Mouse (Mus musculus): ENCODE data around the gene Scn4b. TPM values are rescaled to one million over a fixed set of nuclear protein-coding genes. Genes with fewer than 3 reads are reported as not detected.

Scn4b gene
- 1.3 TPM for polyA plus RNA-seq (2015; fragmentation: Illumina TruSeq; extraction: RNeasy Lipid Tissue Mini Kit (QIAGEN cat#74804); ENCODE audit: insufficient read depth, low read depth, low replicate concordance)

DNA sequence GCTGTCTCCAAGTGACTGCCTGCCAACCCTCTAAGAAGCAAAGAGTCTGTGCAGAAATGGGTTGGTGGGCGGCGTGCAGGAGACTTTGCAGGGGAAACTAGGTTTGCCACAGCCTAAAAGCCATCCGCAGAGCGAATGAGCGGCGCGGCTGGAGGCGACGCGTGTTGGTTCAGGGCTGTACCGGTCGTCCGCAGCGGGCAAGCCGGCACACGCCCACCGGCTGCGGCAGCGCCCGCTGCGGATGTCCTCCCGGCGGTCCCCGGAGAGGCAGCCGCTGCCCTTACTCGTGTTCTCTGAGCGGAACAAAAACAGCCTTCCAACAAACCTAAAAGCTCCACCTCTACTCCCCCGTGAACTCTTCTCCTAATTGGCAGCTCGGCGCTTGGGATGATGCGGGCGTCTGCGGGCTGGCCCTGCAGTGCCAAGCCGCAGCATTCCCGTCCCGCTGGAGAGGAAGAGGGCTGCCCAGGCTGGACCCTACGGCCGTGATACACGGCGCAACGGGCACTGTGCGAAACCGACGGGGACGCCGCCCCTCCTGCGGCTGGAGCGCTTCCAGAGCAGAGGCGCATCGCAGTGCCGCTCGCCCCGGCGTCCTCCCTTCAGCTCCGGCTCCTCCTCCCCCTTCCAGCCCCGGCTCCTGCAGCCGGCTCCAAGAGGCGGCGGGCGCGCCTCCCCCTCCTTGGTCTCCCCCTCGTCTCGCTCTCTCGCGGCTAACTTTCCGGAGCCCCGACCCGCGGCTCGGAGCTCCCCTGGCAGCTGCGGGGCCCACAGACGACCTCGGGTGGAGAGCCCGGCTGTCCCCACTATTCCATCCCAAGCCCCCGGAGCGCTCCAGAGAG lies at the start of gene Scn4b:
Scn4b (plus strand) TSS at position 205 of the 842 bp plus-strand sequence.

DNA sequence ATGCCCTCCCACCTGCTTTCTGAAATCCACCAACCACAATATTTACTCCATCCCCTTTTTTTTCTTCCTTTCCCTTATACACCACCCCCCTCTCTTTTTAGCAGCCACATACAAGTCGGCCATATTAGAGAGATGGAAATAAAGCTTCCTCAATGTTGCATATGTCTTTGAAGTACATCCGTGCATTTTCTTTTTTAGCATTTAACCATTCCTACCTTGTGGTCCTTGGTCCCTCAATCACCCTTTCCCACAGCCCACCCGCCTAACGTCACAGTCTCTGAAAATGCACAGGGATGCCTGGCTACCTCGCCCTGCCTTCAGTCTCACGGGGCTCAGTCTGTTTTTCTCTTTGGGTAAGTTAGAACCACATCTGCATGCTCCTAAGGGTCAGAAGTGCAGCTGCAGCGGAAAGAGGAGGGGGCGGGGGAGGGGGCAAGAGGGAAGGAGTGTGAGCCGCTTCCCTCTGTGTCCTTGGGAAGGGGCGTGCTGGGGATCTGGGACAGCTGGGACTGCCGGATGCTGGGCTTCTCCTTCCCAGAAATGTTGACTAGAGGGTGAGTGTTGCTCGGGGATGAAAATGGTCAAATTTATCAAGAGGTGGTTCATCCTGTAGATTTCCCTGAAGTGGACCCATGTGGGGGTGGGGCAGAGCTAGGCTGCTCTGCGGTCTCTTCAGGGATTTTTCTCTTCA lies 20.3 kb upstream of the Scn4b start, which contains the start of gene Scn2b:
Scn2b (plus strand) TSS at position 42 of the 691 bp plus-strand sequence.

DNA sequence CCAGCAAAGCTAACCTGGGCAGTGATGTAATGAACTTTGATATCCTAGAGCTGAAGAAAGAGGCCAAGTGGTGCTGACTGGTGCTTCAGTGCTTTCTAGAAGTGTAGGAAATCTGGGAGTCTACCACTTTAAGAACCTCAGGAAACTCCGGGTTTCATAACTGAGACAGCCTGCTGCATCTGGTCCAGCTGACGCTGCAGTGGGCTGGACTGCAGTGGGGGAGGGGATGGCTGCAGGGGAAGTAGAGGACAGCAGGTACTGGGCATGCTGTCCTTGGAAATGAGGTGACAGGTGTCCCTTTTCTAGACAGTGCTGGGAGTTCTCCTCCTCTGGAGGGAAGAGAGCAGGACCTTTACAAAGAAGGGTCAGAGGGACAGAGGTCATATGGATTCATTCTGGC lies 43.6 kb downstream of the Scn4b start, which contains the start of gene BC049352:
BC049352 (plus strand) TSS at position 238 of the 400 bp plus-strand sequence.

Other genes with a start within 250 kb of the Scn4b start
- gene Atp5l, start 217.7 kb upstream of the Scn4b start, polyA plus RNA-seq (2015; fragmentation: Illumina TruSeq; extraction: RNeasy Lipid Tissue Mini Kit (QIAGEN cat#74804); ENCODE audit: insufficient read depth, low read depth, low replicate concordance): 260 TPM
- gene Ube4a, start 172.8 kb upstream of the Scn4b start, polyA plus RNA-seq (2015; fragmentation: Illumina TruSeq; extraction: RNeasy Lipid Tissue Mini Kit (QIAGEN cat#74804); ENCODE audit: insufficient read depth, low read depth, low replicate concordance): 13.2 TPM
- gene Cd3g, start 158.0 kb upstream of the Scn4b start, polyA plus RNA-seq (2015; fragmentation: Illumina TruSeq; extraction: RNeasy Lipid Tissue Mini Kit (QIAGEN cat#74804); ENCODE audit: insufficient read depth, low read depth, low replicate concordance): not detected
- gene Cd3d, start 156.6 kb upstream of the Scn4b start, polyA plus RNA-seq (2015; fragmentation: Illumina TruSeq; extraction: RNeasy Lipid Tissue Mini Kit (QIAGEN cat#74804); ENCODE audit: insufficient read depth, low read depth, low replicate concordance): 0.52 TPM
- not detected for gene Cd3e, start 128.8 kb upstream of the Scn4b start, polyA plus RNA-seq (2015; fragmentation: Illumina TruSeq; extraction: RNeasy Lipid Tissue Mini Kit (QIAGEN cat#74804); ENCODE audit: insufficient read depth, low read depth, low replicate concordance)
- 3.2 TPM for gene Mpzl2, start 98.6 kb upstream of the Scn4b start, polyA plus RNA-seq (2015; fragmentation: Illumina TruSeq; extraction: RNeasy Lipid Tissue Mini Kit (QIAGEN cat#74804); ENCODE audit: insufficient read depth, low read depth, low replicate concordance)
- 1.1 TPM for gene Mpzl3, start 83.2 kb upstream of the Scn4b start, polyA plus RNA-seq (2015; fragmentation: Illumina TruSeq; extraction: RNeasy Lipid Tissue Mini Kit (QIAGEN cat#74804); ENCODE audit: insufficient read depth, low read depth, low replicate concordance)
- 0.33 TPM for gene Jaml, start 59.2 kb upstream of the Scn4b start, polyA plus RNA-seq (2015; fragmentation: Illumina TruSeq; extraction: RNeasy Lipid Tissue Mini Kit (QIAGEN cat#74804); ENCODE audit: insufficient read depth, low read depth, low replicate concordance)
- 0.22 TPM for gene Scn2b, start 20.6 kb upstream of the Scn4b start, polyA plus RNA-seq (2015; fragmentation: Illumina TruSeq; extraction: RNeasy Lipid Tissue Mini Kit (QIAGEN cat#74804); ENCODE audit: insufficient read depth, low read depth, low replicate concordance)
- gene BC049352, start 43.6 kb downstream of the Scn4b start, polyA plus RNA-seq (2015; fragmentation: Illumina TruSeq; extraction: RNeasy Lipid Tissue Mini Kit (QIAGEN cat#74804); ENCODE audit: insufficient read depth, low read depth, low replicate concordance): not detected
- gene Tmprss4, start 65.7 kb downstream of the Scn4b start, polyA plus RNA-seq (2015; fragmentation: Illumina TruSeq; extraction: RNeasy Lipid Tissue Mini Kit (QIAGEN cat#74804); ENCODE audit: insufficient read depth, low read depth, low replicate concordance): 5.5 TPM
- 2.0 TPM for gene Il10ra, start 130.8 kb downstream of the Scn4b start, polyA plus RNA-seq (2015; fragmentation: Illumina TruSeq; extraction: RNeasy Lipid Tissue Mini Kit (QIAGEN cat#74804); ENCODE audit: insufficient read depth, low read depth, low replicate concordance)
- not detected for gene Tmprss13, start 180.7 kb downstream of the Scn4b start, polyA plus RNA-seq (2015; fragmentation: Illumina TruSeq; extraction: RNeasy Lipid Tissue Mini Kit (QIAGEN cat#74804); ENCODE audit: insufficient read depth, low read depth, low replicate concordance)
- gene Fxyd6, start 231.8 kb downstream of the Scn4b start, polyA plus RNA-seq (2015; fragmentation: Illumina TruSeq; extraction: RNeasy Lipid Tissue Mini Kit (QIAGEN cat#74804); ENCODE audit: insufficient read depth, low read depth, low replicate concordance): 21.1 TPM

Data from pancreas, adult 10 weeks (tissue).